Mouse (Mus musculus): Measurements from ENCODE around the gene Smim14.
A peak's percentile ranks its signal among the peaks of the same experiment; 100 is the strongest.

Gene Smim14

GRCm38 (mm10) chr5:65401251-65401994 is 135.6 kb downstream of the Smim14 start:
- DNase-seq (ENCODE audit: low spot score), result peak; percentile 77
